Mouse (Mus musculus) liver, embryonic 16.5 days (tissue): ENCODE data around the gene Cops3. TPM values are rescaled to one million over a fixed set of nuclear protein-coding genes. Genes with fewer than 3 reads are reported as not detected.

Experiments
- ATAC-seq: fragments of 200-750 bp; cut with Nextera tagmentation; 2 replicates; pipeline ENCODE4 v1.8.0; 2017; ENCODE audit warnings: low read depth, mild to moderate bottlenecking, moderate number of reproducible peaks, moderate library complexity
- H3K27ac ChIP-seq: fragments of 300-500 bp; sonication (generic); 2 replicates; pipeline ENCODE4 v1.5.1; 2014; ENCODE audit warnings: mild to moderate bottlenecking, low read length
- H3K27me3 ChIP-seq: fragments of 300-500 bp; sonication (generic); 2 replicates; pipeline ENCODE4 v1.6.1; 2014; ENCODE audit warnings: low read depth, low read length, mixed read lengths; ENCODE audit not compliant: control insufficient read depth, insufficient read depth
- H3K36me3 ChIP-seq: fragments of 300-500 bp; sonication (generic); 2 replicates; pipeline ENCODE4 v1.6.1; 2014; ENCODE audit warnings: mild to moderate bottlenecking; ENCODE audit not compliant: control insufficient read depth, insufficient read depth
- H3K4me1 ChIP-seq: fragments of 300-500 bp; sonication (generic); 2 replicates; pipeline ENCODE4 v1.6.1; 2014; ENCODE audit warnings: low read depth, low read length, mixed read lengths; ENCODE audit not compliant: control insufficient read depth
- H3K4me2 ChIP-seq: fragments of 300-500 bp; sonication (generic); 2 replicates; pipeline ENCODE4 v1.6.1; 2014; ENCODE audit warnings: low read depth, low read length, mixed read lengths
- H3K4me3 ChIP-seq: fragments of 300-500 bp; sonication (generic); 2 replicates; pipeline ENCODE4 v1.5.1; 2014; ENCODE audit warnings: low read depth, mild to moderate bottlenecking, low read length
- H3K9ac ChIP-seq: fragments of 300-500 bp; sonication (generic); 2 replicates; pipeline ENCODE4 v1.6.1; 2014; ENCODE audit warnings: low read depth, low read length
- H3K9me3 ChIP-seq: fragments of 300-500 bp; sonication (generic); replicated peaks from 2 replicates; pipeline ENCODE4 v1.6.1; 2016; ENCODE audit warnings: low read length; ENCODE audit not compliant: control insufficient read depth
- WGBS: fragments of 180-500 bp; shearing (Covaris S2); extraction: QIAGEN DNeasy Blood & Tissue Kit; methylation state at CpG from one replicate; pipeline ENCODE4 v1.1.7; 2014; ENCODE audit not compliant: insufficient replicate concordance; 5-methylcytosine and 5-hydroxymethylcytosine counted together
- polyA plus RNA-seq: library from polyadenylated mRNA; unstranded; fragments of >200 nt; fragmentation: Nextera tagmentation; extraction: Ambion mirVana; gene quantifications from 2 replicates; pipeline ENCODE4 v1.2.1, GENCODE M21; 2015

The Cops3 gene
- polyA plus RNA-seq, 1 experiment from 2014 or later = 81.3 TPM

- no peak overlapping the region for H3K27ac ChIP-seq
- 61% methylated on average over 5 of the region's 5 CpGs for WGBS
- no peak overlapping the region for H3K4me3 ChIP-seq
- H3K9ac ChIP-seq = no peak overlapping the region
- no peaks in the 10 kb centered on the region for H3K27me3 ChIP-seq
- no peaks in the 10 kb centered on the region; the same call in 1 of the 2 replicates for H3K4me1 ChIP-seq
- H3K36me3 ChIP-seq = peaks cover under 1% of the 10 kb centered on the region
- no peak for ATAC-seq
- no peaks in the 10 kb centered on the region for H3K9me3 ChIP-seq
- no peak overlapping the region for H3K4me2 ChIP-seq
Observed at GRCm38 (mm10) chr11:59777259-59777658, 62.4 kb downstream of the Cops3 start.

- ATAC-seq = no peak
Observed at GRCm38 (mm10) chr11:59775435-59776148, 64.0 kb downstream of the Cops3 start.

GRCm38 (mm10) chr11:59774522-59774921 lies 65.1 kb downstream of the Cops3 start:
- Histone ChIP-seq H3K9me3 (no peaks in the 10 kb centered on the region), H3K36me3 (peaks cover 10% of the 10 kb centered on the region), H3K4me1 (no peaks in the 10 kb centered on the region; the same call in 1 of the 2 replicates), H3K4me2 (no peak overlapping the region), H3K9ac (no peak overlapping the region), H3K4me3 (no peak overlapping the region), H3K27me3 (no peaks in the 10 kb centered on the region), H3K27ac (no peak overlapping the region)
- WGBS = 30% methylated on average over 4 of the region's 4 CpGs
- ATAC-seq = no peak

More at GRCm38 (mm10) chr11:59775435-59776148, 64.0 kb downstream of the Cops3 start:
- Histone ChIP-seq H3K27ac (no peak overlapping the region), H3K9me3 (no peaks in the 10 kb centered on the region), H3K4me1 (no peaks in the 10 kb centered on the region; the same call in 1 of the 2 replicates), H3K4me2 (no peak overlapping the region), H3K4me3 (no peak overlapping the region), H3K27me3 (no peaks in the 10 kb centered on the region), H3K9ac (no peak overlapping the region), H3K36me3 (peaks cover 4% of the 10 kb centered on the region)
- 83% methylated on average over 13 of the region's 13 CpGs for WGBS

- no peak overlapping the region for H3K4me3 ChIP-seq
- H3K9ac ChIP-seq = no peak overlapping the region
- no peaks in the 10 kb centered on the region for H3K4me1 ChIP-seq
- 68% methylated on average over 4 of the region's 4 CpGs for WGBS
- no peak overlapping the region for H3K4me2 ChIP-seq
- no peaks in the 10 kb centered on the region for H3K27me3 ChIP-seq
- H3K9me3 ChIP-seq = no peaks in the 10 kb centered on the region
- H3K27ac ChIP-seq = no peak overlapping the region
- ATAC-seq = no peak
- H3K36me3 ChIP-seq = peaks cover 13% of the 10 kb centered on the region
Observed at GRCm38 (mm10) chr11:59772902-59773301, 66.7 kb downstream of the Cops3 start.

- Histone ChIP-seq H3K27me3 (no peaks in the 10 kb centered on the region), H3K36me3 (peaks cover 13% of the 10 kb centered on the region), H3K9ac (no peak overlapping the region), H3K27ac (no peak overlapping the region), H3K4me3 (no peak overlapping the region), H3K9me3 (no peaks in the 10 kb centered on the region), H3K4me1 (no peaks in the 10 kb centered on the region), H3K4me2 (no peak overlapping the region)
- ATAC-seq = no peak
- WGBS = 71% methylated on average over 2 of the region's 2 CpGs
Observed at GRCm38 (mm10) chr11:59772291-59772690, 67.3 kb downstream of the Cops3 start.

- no peak overlapping the region for H3K27ac ChIP-seq
- H3K9ac ChIP-seq = no peak overlapping the region
- H3K4me3 ChIP-seq = no peak overlapping the region
- ATAC-seq = no peak
- no peaks in the 10 kb centered on the region for H3K9me3 ChIP-seq
- H3K4me1 ChIP-seq = no peaks in the 10 kb centered on the region
- no peaks in the 10 kb centered on the region for H3K27me3 ChIP-seq
- peaks cover 19% of the 10 kb centered on the region for H3K36me3 ChIP-seq
- WGBS = 38% methylated on average over 7 of the region's 7 CpGs
- no peak overlapping the region for H3K4me2 ChIP-seq
Observed at GRCm38 (mm10) chr11:59770753-59771152, 68.9 kb downstream of the Cops3 start.

- H3K4me3 ChIP-seq = no peak overlapping the region
- no peak overlapping the region for H3K27ac ChIP-seq
- WGBS = 63% methylated on average over 6 of the region's 6 CpGs
- no peak for ATAC-seq
- H3K36me3 ChIP-seq = peaks cover 19% of the 10 kb centered on the region
- no peaks in the 10 kb centered on the region for H3K4me1 ChIP-seq
- no peak overlapping the region for H3K9ac ChIP-seq
- no peaks in the 10 kb centered on the region for H3K9me3 ChIP-seq
- no peak overlapping the region for H3K4me2 ChIP-seq
- no peaks in the 10 kb centered on the region for H3K27me3 ChIP-seq
Observed at GRCm38 (mm10) chr11:59769738-59770137, 69.9 kb downstream of the Cops3 start.

- ATAC-seq = no peak
- WGBS = 70% methylated on average over 2 of the region's 2 CpGs
- peaks cover 19% of the 10 kb centered on the region for H3K36me3 ChIP-seq
Observed at GRCm38 (mm10) chr11:59769307-59769706, 70.3 kb downstream of the Cops3 start.

More at GRCm38 (mm10) chr11:59769307-59769706, 70.3 kb downstream of the Cops3 start:
- H3K4me2 ChIP-seq = no peak overlapping the region
- no peak overlapping the region for H3K27ac ChIP-seq
- no peaks in the 10 kb centered on the region for H3K9me3 ChIP-seq
- no peaks in the 10 kb centered on the region for H3K27me3 ChIP-seq
- no peak overlapping the region for H3K4me3 ChIP-seq
- no peak overlapping the region for H3K9ac ChIP-seq
- no peaks in the 10 kb centered on the region for H3K4me1 ChIP-seq
